Mouse (Mus musculus) macrophage (primary cell): ENCODE data around the gene Tsc22d1. TPM values are rescaled to one million over a fixed set of nuclear protein-coding genes. Genes with fewer than 3 reads are reported as not detected.

Experiments used
- H3K27ac ChIP-seq: fragments of 350-480 bp; formaldehyde crosslinking; 2 replicates; pipeline ENCODE4 v1.9.0; 2021
- H3K36me3 ChIP-seq: fragments of 350-480 bp; formaldehyde crosslinking; 2 replicates; pipeline ENCODE4 v1.9.0; 2021; ENCODE audit errors: inconsistent target
- H3K4me3 ChIP-seq: fragments of 350-480 bp; formaldehyde crosslinking; 2 replicates; pipeline ENCODE4 v1.9.0; 2021; ENCODE audit errors: inconsistent target
- H3K79me2 ChIP-seq: fragments of 350-480 bp; formaldehyde crosslinking; 2 replicates; pipeline ENCODE4 v1.9.0; 2021; ENCODE audit errors: inconsistent target
- WGBS: methylation state at CpG from one replicate; pipeline ENCODE4 v1.1.7; 2026; ENCODE audit warnings: inconsistent platforms; ENCODE audit not compliant: missing documents; 5-methylcytosine and 5-hydroxymethylcytosine counted together
- polyA plus RNA-seq: library from polyadenylated mRNA; stranded (reverse); fragments of 250-400 nt; gene quantifications from 3 replicates; pipeline ENCODE4 v1.2.4, GENCODE M21; 2018; ENCODE audit warnings: inconsistent platforms

The Tsc22d1 gene
- polyA plus RNA-seq, 1 experiment from 2014 or later: 33.6 TPM

- Histone ChIP-seq H3K27ac (no peak overlapping the region), H3K36me3 (no peaks in the 10 kb centered on the region), H3K79me2 (no peaks in the 10 kb centered on the region), H3K4me3 (no peak overlapping the region)
- 89% methylated on average over 5 of the region's 5 CpGs for WGBS
Measured at GRCm38 (mm10) chr14:76528641-76529040, 113.9 kb downstream of the Tsc22d1 start.

DNA sequence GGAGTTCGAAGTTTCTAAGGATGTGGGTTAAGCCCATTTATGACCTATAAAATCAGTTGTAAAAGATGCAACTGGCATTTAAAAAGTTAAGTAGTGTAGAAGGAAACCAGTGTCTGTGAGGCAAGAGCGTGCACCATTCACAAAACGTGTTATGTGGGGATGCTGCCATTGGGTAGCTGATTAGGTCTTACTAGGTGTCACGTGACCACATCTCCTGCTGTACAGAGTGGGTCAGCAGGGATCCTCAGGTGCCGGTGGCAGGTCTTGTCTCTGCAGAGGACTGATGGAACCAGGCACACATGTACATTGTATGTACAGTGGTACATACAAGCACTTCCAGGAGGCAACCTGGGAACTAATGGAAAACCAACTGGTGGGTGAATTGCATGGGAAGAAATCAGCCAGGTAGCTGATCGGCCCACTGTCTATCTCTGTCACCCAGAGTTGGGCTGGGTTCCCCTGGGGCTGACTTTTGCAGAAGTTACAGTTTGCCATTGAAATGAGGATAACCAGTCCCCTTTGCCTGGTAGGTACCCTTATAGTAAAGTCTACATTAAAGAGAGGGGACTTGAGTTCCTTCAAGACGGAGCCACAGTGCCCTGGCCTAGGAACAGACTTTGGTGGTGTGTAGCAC is 116.4 kb downstream of the Tsc22d1 start:
- H3K4me3 ChIP-seq: no peak overlapping the region
- H3K79me2 ChIP-seq: no peaks in the 10 kb centered on the region
- 87% methylated on average over 7 of the region's 7 CpGs for WGBS
- H3K27ac ChIP-seq: no peak overlapping the region
- H3K36me3 ChIP-seq: no peaks in the 10 kb centered on the region

- WGBS: 78% methylated on average over 20 of the region's 20 CpGs
- H3K4me3 ChIP-seq: no peak overlapping the region
- H3K79me2 ChIP-seq: no peaks in the 10 kb centered on the region
- no peaks in the 10 kb centered on the region for H3K36me3 ChIP-seq
- no peak overlapping the region for H3K27ac ChIP-seq
Measured at GRCm38 (mm10) chr14:76532257-76533169, 117.8 kb downstream of the Tsc22d1 start.

DNA sequence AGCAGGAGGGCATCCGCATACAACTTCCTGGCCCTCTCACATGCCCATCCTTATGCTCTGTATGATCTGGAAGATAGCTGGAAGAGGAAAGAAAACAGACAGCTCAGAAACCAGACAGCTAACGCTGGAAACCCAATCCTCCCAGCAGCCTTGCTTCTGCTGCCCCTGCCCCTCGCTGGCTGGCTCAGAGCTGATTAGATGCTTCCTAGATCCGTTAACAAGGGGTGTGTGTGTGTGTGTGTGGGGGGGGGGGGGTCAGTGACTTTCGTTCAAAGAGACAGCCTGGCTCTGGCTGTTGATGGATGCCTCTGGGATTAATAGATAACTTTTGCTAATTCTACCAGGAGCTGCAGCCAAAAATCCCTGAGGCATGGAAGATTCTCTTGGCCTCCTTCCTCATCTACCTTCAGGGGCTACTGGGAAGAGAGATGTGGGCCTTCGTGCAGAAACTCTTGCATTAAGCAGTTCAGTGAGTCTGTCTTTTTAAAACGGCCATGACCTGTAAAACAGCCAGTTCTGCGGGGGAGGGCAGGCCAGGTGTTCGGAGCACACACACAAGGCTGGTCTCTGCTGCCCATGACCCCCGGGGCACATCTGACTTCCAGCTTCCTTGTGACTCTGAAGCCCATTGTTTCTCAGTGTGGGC is 118.5 kb downstream of the Tsc22d1 start:
- H3K4me3 ChIP-seq: no peak overlapping the region
- H3K36me3 ChIP-seq: no peaks in the 10 kb centered on the region
- H3K79me2 ChIP-seq: no peaks in the 10 kb centered on the region
- H3K27ac ChIP-seq: no peak overlapping the region
- 61% methylated on average over 9 of the region's 10 CpGs for whole genome bisulfite sequencing

- no peaks in the 10 kb centered on the region for H3K79me2 ChIP-seq
- no peak overlapping the region for H3K4me3 ChIP-seq
- 82% methylated on average over 1 of the region's 1 CpGs for WGBS
- H3K36me3 ChIP-seq: no peaks in the 10 kb centered on the region
- H3K27ac ChIP-seq: no peak overlapping the region
Measured at GRCm38 (mm10) chr14:76535096-76535495, 120.3 kb downstream of the Tsc22d1 start.

DNA sequence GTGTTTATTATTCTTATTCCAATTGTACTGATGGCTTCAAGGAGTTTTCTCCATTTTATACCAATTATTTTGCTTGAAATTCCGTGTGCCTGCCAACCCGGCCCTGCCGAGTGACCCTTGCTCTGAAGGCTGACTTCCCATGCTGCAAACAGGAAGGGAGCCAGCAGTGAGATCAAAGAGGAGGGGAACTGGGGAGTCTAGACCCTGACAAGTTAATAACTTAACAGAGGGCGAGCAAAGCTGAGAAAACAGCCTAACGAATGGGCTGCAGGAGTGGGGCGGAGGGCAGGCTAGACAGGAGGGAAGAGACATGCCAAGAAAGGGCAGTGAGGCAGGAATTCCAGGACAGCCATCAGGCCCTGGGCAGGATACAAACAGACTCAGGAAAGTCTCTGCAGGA is 122.2 kb downstream of the Tsc22d1 start:
- WGBS: 79% methylated on average over 6 of the region's 6 CpGs
- H3K27ac ChIP-seq: no peak overlapping the region
- no peaks in the 10 kb centered on the region for H3K79me2 ChIP-seq
- H3K4me3 ChIP-seq: no peak overlapping the region
- H3K36me3 ChIP-seq: no peaks in the 10 kb centered on the region

DNA sequence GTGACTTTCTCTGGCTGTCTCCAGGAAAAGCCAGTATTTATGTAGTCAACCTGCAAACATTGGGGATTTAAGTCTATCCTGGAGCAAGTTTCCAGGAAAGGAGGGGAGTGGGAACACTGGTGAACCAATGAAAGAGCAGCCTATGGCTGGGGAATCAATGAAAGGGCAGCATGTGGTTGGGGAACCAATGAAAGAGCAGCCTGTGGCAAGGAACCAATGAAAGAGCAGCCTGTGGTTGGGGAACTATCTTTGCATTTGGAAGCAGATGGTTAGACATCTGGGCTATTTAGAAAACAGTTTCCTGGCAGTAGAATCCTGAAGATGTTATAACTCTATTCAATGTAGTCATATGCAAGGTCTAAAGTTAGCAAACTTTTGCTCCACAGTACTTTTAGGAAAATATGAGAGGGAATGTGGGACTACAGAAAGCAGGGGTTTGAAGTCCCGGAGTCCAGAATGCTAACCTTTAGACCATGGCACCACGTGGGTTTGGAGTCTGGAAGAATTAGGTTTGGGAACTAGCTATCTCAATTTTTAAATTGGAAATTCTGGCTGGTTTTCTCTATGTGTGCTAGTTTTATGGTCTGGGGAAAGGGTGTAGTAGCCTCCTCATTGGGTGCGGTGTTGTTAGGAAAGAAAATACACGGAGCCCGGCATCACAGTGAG is 125.4 kb downstream of the Tsc22d1 start:
- Histone ChIP-seq H3K27ac (no peak overlapping the region), H3K4me3 (no peak overlapping the region), H3K36me3 (no peaks in the 10 kb centered on the region), H3K79me2 (no peaks in the 10 kb centered on the region)
- WGBS: 99% methylated on average over 5 of the region's 5 CpGs

GRCm38 (mm10) chr14:76541341-76541740 is 126.6 kb downstream of the Tsc22d1 start:
- WGBS: 94% methylated on average over 2 of the region's 2 CpGs
- no peak overlapping the region for H3K4me3 ChIP-seq
- no peak overlapping the region for H3K27ac ChIP-seq
- H3K36me3 ChIP-seq: no peaks in the 10 kb centered on the region
- H3K79me2 ChIP-seq: no peaks in the 10 kb centered on the region

DNA sequence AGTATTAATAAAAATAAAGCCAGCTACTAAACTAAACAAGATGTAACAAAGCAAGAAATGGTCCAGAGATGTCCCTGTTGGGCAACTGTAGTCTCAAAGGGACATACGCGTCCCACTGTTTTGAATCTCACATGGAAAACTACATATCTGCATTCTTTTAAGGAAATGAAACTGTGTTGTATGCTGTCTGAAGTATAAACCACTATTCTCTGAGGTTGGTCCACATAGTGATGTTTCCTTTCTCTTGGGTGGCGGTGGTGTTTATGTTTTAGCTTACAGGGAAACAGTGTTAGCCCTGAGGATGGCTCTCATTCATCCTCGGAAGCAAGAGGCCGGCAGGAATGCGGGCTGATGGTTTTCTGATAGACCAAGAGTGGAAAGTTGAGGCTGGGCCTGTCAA is 129.4 kb downstream of the Tsc22d1 start:
- WGBS: 52% methylated on average over 6 of the region's 6 CpGs
- H3K4me3 ChIP-seq: no peak overlapping the region
- H3K27ac ChIP-seq: no peak overlapping the region
- H3K79me2 ChIP-seq: no peaks in the 10 kb centered on the region
- H3K36me3 ChIP-seq: no peaks in the 10 kb centered on the region

- Histone ChIP-seq H3K79me2 (no peaks in the 10 kb centered on the region), H3K4me3 (no peak overlapping the region), H3K27ac (no peak overlapping the region), H3K36me3 (no peaks in the 10 kb centered on the region)
- 61% methylated on average over 14 of the region's 18 CpGs for WGBS
Measured at GRCm38 (mm10) chr14:76555263-76556030, 140.7 kb downstream of the Tsc22d1 start.

GRCm38 (mm10) chr14:76556031-76556851 is 141.5 kb downstream of the Tsc22d1 start:
- Histone ChIP-seq H3K4me3 (no peak overlapping the region), H3K36me3 (no peaks in the 10 kb centered on the region), H3K79me2 (no peaks in the 10 kb centered on the region), H3K27ac (no peak overlapping the region)
- 2% methylated on average over 67 of the region's 67 CpGs for WGBS

DNA sequence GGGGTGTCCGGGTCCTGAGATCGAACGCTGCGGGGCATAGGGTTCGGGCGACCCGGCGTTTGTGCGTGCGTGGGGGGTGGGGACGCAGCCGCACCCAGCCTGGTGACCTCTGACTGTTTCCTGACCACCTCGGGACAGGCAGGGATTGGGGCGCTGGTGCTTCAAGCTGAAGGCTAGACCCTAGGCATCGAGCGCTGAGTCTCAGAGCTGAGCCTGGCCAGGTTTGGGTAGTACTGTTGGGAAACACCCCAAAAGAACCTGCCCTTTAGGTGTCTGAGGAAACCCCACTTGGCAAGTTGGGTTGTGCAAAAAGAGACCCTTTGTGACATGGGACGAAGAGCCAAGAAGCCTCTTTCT is 142.1 kb downstream of the Tsc22d1 start, which contains the start of gene Serp2:
Gene Serp2 (minus strand): TSS at position 38 of the 357 bp plus-strand sequence.
- WGBS: 12% methylated on average over 17 of the region's 17 CpGs
- H3K4me3 ChIP-seq: no peak within 1 kb of the TSS
- H3K79me2 ChIP-seq: no peaks in the 10 kb centered on the region
- H3K27ac ChIP-seq: no peak within 1 kb of the TSS
- H3K36me3 ChIP-seq: no peaks in the 10 kb centered on the region
